Mouse (Mus musculus) adrenal gland, postnatal 4 days (tissue): ENCODE measurements around the gene Vstm2l. TPM values are rescaled to one million over a fixed set of nuclear protein-coding genes. Genes with fewer than 3 reads are reported as not detected.

Source experiments
- DNase-seq, 2 experiments: peaks; one replicate each; pipeline ENCODE4 v3.0.0; 2021 to 2022; ENCODE audit warnings: low spot score in 2 of 2, mixed read lengths in 2 of 2
- long read RNA-seq, 2 experiments: library from polyadenylated mRNA; stranded (forward); transcript quantifications; one replicate each; pipeline ENCODE4 v2.0.0; 2021
- total RNA-seq, 2 experiments: library from RNA; stranded (reverse); gene quantifications; 2 replicates each; pipeline ENCODE4 v1.2.3; 2021

Vstm2l gene
- 10 to 100 TPM; 17.6 to 24.9 TPM for total RNA-seq
- long read RNA-seq, experiment 1, transcript Vstm2l-201 (4 exons, 1,363 nt): major isoform, 14 of 17 reads
- long read RNA-seq, experiment 1, partial matches to known transcripts: 3 of 17 reads
- long read RNA-seq, experiment 1, other reads (novel, unspliced or antisense): 0 of 17 reads
- long read RNA-seq, experiment 2, transcript Vstm2l-201 (4 exons, 1,363 nt): major isoform, 21 of 23 reads
- long read RNA-seq, experiment 2, partial matches to known transcripts: 0 of 23 reads
- long read RNA-seq, experiment 2, other reads (novel, unspliced or antisense): 2 of 23 reads

DNA sequence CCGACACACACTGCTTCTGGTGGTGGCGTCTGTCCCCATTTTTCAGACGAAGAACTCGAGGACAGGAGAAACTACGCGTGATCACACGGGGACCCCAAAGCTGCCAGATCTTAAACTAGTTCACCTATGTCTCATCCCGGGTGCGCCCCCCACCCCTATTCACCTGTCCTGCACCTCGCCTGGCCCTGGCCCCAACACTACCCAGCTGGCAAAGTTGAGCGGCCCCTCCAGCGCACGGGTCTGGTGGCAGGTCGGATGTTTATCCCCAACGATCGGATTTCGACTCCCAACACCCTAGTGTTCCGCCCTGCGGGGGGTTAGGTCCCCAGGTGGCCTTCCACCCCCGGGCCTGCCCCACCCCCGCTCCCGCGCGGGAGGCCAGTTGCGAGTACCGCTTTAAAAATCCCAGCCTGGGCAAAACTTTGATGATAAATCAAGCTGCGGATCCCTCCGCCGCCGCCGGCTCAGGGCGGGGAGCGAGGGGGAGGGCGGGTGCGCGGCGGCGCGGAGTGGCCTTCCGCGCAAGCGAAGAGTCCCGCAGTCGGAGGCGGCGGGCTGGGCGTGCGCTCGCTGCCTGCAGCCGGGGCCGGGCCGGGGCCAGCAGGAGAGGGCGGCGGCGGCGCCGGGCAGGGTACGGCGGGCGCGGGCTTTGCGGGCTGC, at the start of gene Vstm2l:
Gene Vstm2l (plus strand): TSS at position 549 of the 660 bp plus-strand sequence.
- no peak for DNase-seq

DNA sequence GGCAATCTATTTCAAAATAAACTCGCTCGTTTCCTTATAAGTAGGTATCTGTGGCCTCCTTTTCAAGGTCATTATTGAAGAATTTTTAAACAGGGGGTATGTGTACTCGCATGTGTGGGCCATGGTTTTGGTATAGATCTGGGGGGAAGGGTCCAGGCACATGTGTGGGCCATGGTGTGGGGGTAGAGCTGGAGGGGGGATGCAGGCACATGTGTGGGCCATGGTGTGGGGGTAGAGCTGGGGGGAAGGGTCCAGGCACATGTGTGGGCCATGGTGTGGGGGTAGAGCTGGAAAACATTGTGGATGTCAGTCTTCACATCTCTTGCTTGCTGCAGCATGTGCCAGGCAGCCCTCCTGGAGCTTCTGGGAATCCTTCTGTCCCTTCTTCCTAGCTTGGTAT, 47.3 kb upstream of the Vstm2l start:
- no peak for DNase-seq

DNA sequence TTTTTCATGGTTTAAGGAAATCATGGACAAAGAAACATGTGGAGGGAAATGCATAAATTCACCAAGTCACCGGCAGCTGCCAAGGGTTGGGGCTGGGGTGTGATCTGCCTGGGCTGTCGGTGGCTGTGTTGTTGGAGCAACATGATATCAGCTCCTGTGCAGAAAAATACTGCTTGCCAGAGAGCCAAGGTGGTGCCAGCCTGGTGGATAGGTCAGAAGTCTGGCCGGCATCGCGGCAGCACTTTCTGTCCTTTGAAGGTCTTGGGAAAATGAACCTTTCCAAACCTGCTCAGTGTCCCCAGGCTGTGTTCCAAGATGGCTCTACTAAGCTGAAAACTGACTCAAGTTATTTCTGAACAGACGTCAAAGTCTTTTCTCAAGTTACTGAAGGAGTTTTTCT, 44.2 kb upstream of the Vstm2l start:
- DNase-seq: no peak

DNA sequence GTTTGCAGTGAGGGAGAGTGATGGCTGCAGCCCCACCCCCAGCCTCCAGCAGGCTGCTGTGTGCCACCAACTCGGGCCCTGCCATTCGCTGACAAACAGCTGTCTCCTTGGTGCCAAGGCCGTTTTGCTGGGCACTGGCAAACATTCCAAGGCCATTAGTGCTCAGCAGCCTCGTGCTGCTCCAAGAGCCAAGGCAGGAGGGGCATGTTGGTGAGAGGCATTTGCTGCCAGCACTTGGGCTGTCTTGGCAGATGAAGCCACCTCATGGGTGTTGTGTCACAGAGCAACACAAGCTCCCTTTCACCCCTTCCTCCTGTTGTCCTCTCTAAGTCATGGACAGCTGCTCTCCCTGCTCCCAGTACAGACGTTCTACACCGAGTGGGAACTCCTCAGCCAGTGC, 41.2 kb upstream of the Vstm2l start:
- DNase-seq: peak; percentile 35 to 59

DNA sequence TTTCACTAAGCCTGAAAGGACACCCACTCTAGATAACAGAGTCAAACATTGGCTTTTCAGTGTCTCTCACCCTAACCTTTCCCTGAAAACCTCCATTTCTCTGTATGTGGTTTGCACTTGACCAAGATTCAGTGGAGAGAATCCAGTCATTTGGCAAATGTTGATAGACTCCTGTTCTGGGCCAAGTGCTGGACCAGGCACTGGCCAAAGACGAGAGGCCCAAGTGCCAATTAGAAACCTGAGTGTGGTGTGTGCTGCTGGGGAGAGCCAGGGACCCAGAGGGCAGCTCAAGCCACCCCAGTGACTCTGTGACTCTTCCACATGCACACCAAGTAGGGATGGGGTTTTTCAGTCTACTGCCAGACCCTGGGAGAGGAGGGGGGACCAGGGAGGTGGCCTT, 40.8 kb upstream of the Vstm2l start:
- no peak for DNase-seq

- no peak for DNase-seq
Observed at GRCm38 (mm10) chr2:157875111-157875510, 39.3 kb upstream of the Vstm2l start.

DNA sequence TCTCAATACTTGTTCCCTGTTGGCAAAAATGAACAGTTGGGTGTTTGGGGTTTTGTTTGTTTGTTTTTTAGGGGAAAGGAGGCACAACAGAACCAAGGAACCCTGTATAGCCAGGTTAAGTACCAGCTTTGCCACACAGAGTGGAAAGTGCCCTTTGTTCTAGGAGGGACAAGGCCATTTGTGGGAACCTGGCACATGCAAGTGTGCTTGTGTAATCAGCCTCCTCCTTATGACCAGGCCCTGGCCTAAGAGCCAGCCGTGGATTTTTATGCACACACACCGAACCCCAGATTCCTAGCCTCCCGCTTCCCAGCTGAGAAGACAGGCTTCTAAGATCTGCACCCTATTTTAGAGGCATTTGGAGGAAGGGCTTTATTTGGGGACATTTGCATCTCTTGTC, 37.1 kb upstream of the Vstm2l start:
- DNase-seq: no peak

DNA sequence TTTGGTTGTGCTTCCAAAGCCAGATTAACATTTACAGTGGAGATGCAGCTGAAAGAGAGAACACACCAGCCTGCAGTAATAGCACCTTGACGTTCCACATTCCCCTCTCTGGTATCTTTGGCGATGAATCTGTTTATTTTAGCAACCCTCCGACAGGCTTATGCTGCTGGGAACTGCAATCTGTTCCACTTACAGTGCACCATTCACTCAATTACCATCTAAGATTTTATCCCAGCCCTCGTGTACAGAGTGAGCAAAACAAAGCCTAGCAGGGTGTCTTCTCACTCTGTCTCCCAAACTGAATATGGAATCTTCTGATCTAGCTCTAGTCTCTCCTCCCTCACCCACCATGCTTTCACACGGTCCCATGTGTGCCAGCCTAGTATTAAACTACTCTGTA, 36.5 kb upstream of the Vstm2l start:
- DNase-seq: no peak

DNA sequence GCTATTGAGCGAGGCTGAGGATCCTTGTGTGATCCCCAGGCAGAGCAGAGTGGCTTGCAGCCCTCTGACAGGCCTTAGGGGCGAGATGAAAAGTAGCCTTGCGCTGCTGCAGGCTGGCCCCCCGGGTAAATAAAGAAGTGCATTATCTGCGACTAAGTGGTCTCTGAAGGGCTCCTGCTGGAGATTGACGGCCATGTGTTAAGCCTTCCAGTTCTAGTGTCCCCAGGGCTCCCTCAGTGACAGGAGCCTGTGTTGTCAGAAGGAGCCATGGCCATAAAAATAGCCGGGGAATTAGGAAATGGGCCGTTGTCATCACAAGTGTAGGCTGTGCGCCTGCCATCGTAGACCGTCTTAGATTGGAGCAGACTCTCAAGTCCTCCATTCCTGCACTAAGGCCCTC, 32.5 kb upstream of the Vstm2l start:
- DNase-seq: no peak

GRCm38 (mm10) chr2:157887275-157888025, 27.0 kb upstream of the Vstm2l start:
- no peak for DNase-seq

GRCm38 (mm10) chr2:157891166-157891565, 23.3 kb upstream of the Vstm2l start:
- DNase-seq: no peak

DNA sequence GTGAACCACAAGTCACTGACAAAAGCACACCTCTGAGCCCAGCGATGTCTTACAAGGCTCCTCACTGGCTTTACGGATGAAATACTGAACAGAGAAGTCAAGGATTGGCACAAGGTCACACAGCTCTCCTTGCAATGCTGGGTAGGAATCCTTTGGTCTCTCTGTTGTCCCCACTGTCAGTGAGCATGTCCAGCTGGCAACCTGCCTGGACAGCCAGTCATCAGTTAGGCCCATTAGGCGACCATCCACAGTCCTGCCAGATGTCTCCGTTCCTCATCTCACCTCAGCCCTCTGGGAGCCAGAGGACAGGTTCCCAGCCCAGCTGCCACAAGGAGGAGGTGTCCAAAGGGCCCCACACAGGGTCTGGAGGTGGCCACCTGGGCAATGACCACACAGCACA, 17.3 kb upstream of the Vstm2l start:
- DNase-seq: no peak

GRCm38 (mm10) chr2:157913204-157913636, 1.2 kb upstream of the Vstm2l start:
- peak; percentile 67 to 70 for DNase-seq

- no peak for DNase-seq
Observed at GRCm38 (mm10) chr2:157913705-157914104, 748 bp upstream of the Vstm2l start.

DNA sequence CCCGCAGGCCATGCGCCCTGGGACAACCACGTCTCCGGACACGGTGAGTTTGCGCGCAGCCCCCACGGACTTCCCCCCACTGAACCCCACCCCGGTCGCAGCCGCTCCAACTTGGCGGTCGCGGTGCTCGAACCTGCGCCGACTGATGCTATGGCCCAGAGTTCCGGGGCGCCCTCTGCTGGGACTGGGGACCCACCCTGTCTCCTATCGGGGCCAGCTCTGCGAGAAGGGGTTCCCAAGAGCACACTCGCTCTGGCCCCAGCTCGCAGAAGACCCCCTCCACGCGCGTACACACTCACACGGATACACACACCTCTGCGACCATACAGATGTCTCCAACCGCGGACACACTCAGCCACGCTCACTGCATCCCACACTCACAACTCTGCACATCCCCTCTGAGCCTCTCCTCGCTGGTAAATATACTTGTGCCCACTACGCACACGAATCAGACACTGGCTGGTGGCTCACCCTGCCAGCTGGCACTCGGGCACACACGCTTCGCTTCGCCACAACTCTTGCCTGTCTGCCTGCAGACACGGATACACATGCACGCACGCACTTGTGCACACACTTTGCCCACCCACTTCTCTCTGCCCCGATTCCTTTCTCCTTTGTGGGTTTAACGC, 550 bp downstream of the Vstm2l start:
- DNase-seq: no peak

- DNase-seq: no peak
Observed at GRCm38 (mm10) chr2:157918529-157918928, 4.1 kb downstream of the Vstm2l start.

DNA sequence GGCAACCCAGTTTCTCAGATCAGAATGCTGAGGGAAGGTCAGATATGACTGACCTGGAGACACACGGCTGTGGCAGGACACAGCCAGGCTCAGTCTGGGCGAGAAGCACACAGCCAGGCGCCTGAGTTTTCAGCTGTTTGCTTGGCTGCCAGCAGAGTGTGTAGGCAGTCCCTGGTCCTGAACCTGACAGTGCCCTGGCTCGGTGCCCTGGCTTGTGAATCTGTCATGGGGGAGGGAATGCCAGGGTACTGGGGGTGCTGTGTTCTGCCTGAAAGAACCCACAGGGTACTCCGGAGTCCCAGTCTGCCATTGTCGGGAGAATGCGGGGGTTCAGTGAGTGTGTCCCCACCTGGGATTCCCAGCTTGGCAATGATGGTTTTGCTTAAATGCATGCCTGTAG, 7.1 kb downstream of the Vstm2l start:
- no peak for DNase-seq

GRCm38 (mm10) chr2:157923406-157923805, 9.0 kb downstream of the Vstm2l start:
- DNase-seq: no peak

- no peak for DNase-seq
Observed at GRCm38 (mm10) chr2:157924504-157924903, 10.1 kb downstream of the Vstm2l start.

DNA sequence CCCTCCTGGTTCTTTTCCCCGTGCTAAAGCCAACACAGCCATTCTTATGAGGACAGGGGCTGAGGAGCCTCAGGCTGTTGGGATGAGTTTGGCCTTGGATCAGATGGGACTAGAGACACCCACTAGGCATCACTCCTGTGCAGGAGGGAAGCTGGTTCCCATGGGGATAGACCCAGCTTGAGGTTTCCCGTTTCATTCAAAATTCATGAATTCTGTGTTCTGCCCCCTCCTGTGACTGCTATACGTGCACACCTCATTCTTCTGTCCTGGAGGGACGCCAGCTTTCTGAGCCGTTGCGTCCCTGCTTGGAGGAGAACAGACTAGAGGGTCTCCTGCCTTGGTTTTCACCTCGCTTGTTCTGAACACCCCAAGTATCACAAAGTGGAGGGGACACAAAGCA, 12.0 kb downstream of the Vstm2l start:
- DNase-seq: no peak

DNA sequence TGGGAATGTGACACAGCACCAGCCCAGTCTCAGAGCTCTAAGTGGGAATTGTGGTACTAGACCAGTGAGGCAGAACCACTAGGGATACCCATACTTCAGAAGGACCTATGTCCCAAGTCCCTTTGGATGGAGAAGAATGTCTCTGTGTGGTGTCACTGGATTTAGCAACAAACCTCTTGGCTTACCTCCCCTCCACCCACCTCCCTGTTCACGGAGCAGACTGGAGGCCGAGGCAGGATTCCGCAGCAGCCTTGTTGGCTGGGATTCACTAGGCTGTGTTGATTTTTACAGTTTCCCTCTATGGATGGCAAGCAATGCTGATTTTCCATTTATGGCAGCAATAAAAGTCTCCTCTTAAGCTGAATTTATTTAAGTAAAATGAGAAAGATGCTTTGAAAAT, 12.5 kb downstream of the Vstm2l start:
- no peak for DNase-seq

DNA sequence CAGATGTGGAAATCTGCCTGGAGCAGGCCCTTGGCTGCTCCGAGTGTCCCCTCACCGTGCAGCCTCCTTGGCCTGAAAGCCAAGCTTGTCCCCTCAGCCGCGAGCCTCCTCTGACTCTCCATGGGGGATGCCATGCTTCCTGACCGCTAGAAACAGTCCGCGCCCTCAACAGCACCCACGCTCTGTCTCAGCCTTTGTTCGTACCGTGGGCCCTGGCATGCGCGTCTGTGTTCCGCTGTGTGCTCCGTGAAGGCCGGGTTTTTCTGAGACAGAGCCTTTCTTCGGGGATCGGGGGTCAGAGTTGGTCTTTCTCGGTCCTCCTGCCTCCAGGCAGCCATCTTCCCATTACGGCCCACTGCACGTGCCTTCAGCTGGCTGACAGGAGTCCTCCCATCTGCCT, 12.9 kb downstream of the Vstm2l start:
- DNase-seq: no peak
